Mouse (Mus musculus) ES-Bruce4 (cell line): ENCODE measurements around the gene Mipol1. TPM values are rescaled to one million over a fixed set of nuclear protein-coding genes. Genes with fewer than 3 reads are reported as not detected.

Experiments used
- H3K27ac ChIP-seq: 2 replicates; pipeline ENCODE4 v1.5.1; 2012; ENCODE audit warnings: low read length, inconsistent platforms; ENCODE audit not compliant: insufficient read depth
- H3K27me3 ChIP-seq: 2 replicates; pipeline ENCODE4 v1.6.1; 2012; ENCODE audit warnings: mild to moderate bottlenecking, low read length, inconsistent platforms; ENCODE audit not compliant: control insufficient read depth, poor library complexity, insufficient read depth, severe bottlenecking
- H3K36me3 ChIP-seq: 2 replicates; pipeline ENCODE4 v1.6.1; 2012; ENCODE audit warnings: inconsistent platforms, mild to moderate bottlenecking, low read length, moderate library complexity; ENCODE audit not compliant: control insufficient read depth, poor library complexity, insufficient read depth, severe bottlenecking
- H3K4me1 ChIP-seq: one replicate; pipeline ENCODE4 v1.8.1; 2011; ENCODE audit warnings: low read length; ENCODE audit not compliant: control insufficient read depth, insufficient read depth
- H3K4me3 ChIP-seq: 2 replicates; pipeline ENCODE4 v1.5.1; 2011; ENCODE audit warnings: low read depth, mild to moderate bottlenecking, low read length
- H3K9ac ChIP-seq: 2 replicates; pipeline ENCODE4 v1.6.1; 2012; ENCODE audit warnings: low read depth, mild to moderate bottlenecking, inconsistent platforms; ENCODE audit not compliant: poor library complexity, severe bottlenecking
- H3K9me3 ChIP-seq: replicated peaks from 2 replicates; pipeline ENCODE4 v1.6.1; 2012; ENCODE audit warnings: mild to moderate bottlenecking, low read length, inconsistent platforms; ENCODE audit not compliant: control insufficient read depth, poor library complexity, insufficient read depth, severe bottlenecking
- CTCF ChIP-seq: IDR thresholded peaks from one replicate; pipeline ENCODE4 v1.8.1; 2011; ENCODE audit warnings: low read depth, low read length
- EP300 ChIP-seq: IDR thresholded peaks from 2 replicates; pipeline ENCODE4 v1.6.1; 2011; ENCODE audit warnings: low read depth, low read length; ENCODE audit not compliant: insufficient read depth
- POLR2A ChIP-seq: IDR thresholded peaks from one replicate; pipeline ENCODE4 v1.8.1; 2011; ENCODE audit warnings: low read length; ENCODE audit not compliant: insufficient read depth
- polyA plus RNA-seq: library from polyadenylated mRNA; stranded (reverse); fragments of >200 nt; gene quantifications from 2 replicates; pipeline ENCODE4 v1.2.4, GENCODE M21; 2011; ENCODE audit warnings: low read depth; ENCODE audit not compliant: missing spikeins, insufficient read depth, insufficient read length

The Mipol1 gene
- polyA plus RNA-seq, 1 experiment: 31.3 TPM

- Histone ChIP-seq H3K9ac (no peak overlapping the region), H3K36me3 (no peaks in the 10 kb centered on the region), H3K4me3 (no peak overlapping the region), H3K9me3 (no peaks in the 10 kb centered on the region), H3K4me1 (peaks cover 2% of the 10 kb centered on the region), H3K27me3 (no peaks in the 10 kb centered on the region), H3K27ac (no peak overlapping the region)
- TF ChIP-seq CTCF (no peak), EP300 (no peak), POLR2A (no peak)
These were observed 281.3 kb downstream of the Mipol1 start for GRCm38 (mm10) chr12:57511560-57511959.

- Histone ChIP-seq H3K36me3 (no peaks in the 10 kb centered on the region), H3K4me1 (peaks cover 2% of the 10 kb centered on the region), H3K9me3 (no peaks in the 10 kb centered on the region), H3K27me3 (no peaks in the 10 kb centered on the region), H3K9ac (no peak overlapping the region), H3K27ac (no peak overlapping the region), H3K4me3 (no peak overlapping the region)
- TF ChIP-seq POLR2A (no peak), EP300 (no peak), CTCF (no peak)
These were observed 284.3 kb downstream of the Mipol1 start for GRCm38 (mm10) chr12:57514552-57514951.

- Histone ChIP-seq H3K4me1 (peaks cover 2% of the 10 kb centered on the region), H3K9ac (no peak overlapping the region), H3K27me3 (no peaks in the 10 kb centered on the region; the same call in 1 of the 2 replicates), H3K4me3 (no peak overlapping the region), H3K9me3 (no peaks in the 10 kb centered on the region), H3K27ac (peak overlapping the region; percentile 9; the same call in 1 of the 2 replicates), H3K36me3 (no peaks in the 10 kb centered on the region)
- TF ChIP-seq EP300 (no peak), POLR2A (no peak), CTCF (no peak)
These were observed 285.6 kb downstream of the Mipol1 start for GRCm38 (mm10) chr12:57515702-57516377.

- Histone ChIP-seq H3K27ac (no peak overlapping the region), H3K9ac (no peak overlapping the region), H3K27me3 (peaks cover 2% of the 10 kb centered on the region; the same call in 1 of the 2 replicates), H3K36me3 (no peaks in the 10 kb centered on the region), H3K4me3 (no peak overlapping the region), H3K4me1 (no peaks in the 10 kb centered on the region), H3K9me3 (no peaks in the 10 kb centered on the region)
- no peak for TF ChIP-seq EP300
- no peak for TF ChIP-seq POLR2A
- no peak for TF ChIP-seq CTCF
These were observed 298.1 kb downstream of the Mipol1 start for GRCm38 (mm10) chr12:57528335-57528734.

GRCm38 (mm10) chr12:57530474-57530873, 300.2 kb downstream of the Mipol1 start:
- H3K4me1 ChIP-seq: no peaks in the 10 kb centered on the region
- peaks cover 9% of the 10 kb centered on the region for H3K27me3 ChIP-seq
- no peak overlapping the region for H3K27ac ChIP-seq
- H3K9ac ChIP-seq: no peak overlapping the region
- no peaks in the 10 kb centered on the region for H3K9me3 ChIP-seq
- no peak overlapping the region for H3K4me3 ChIP-seq
- no peaks in the 10 kb centered on the region for H3K36me3 ChIP-seq
- no peak for TF ChIP-seq POLR2A
- no peak for TF ChIP-seq EP300
- no peak for TF ChIP-seq CTCF

- no peaks in the 10 kb centered on the region for H3K36me3 ChIP-seq
- no peaks in the 10 kb centered on the region for H3K4me1 ChIP-seq
- H3K27ac ChIP-seq: no peak overlapping the region
- H3K4me3 ChIP-seq: no peak overlapping the region
- H3K9me3 ChIP-seq: no peaks in the 10 kb centered on the region
- peak overlapping the region; percentile 76; the same call in 1 of the 2 replicates for H3K9ac ChIP-seq
- no peak for TF ChIP-seq CTCF
- no peak for TF ChIP-seq POLR2A
- no peak for TF ChIP-seq EP300
- peaks cover 31% of the 10 kb centered on the region for H3K27me3 ChIP-seq
These were observed 304.3 kb downstream of the Mipol1 start for GRCm38 (mm10) chr12:57534517-57534878.
